Mouse (Mus musculus) cerebellum, adult (tissue): ENCODE measurements around the gene Glis2.

ENCODE experiments used
- ATAC-seq: cut with Nextera tagmentation; 2 replicates; pipeline ENCODE4 v1.9.2; 2017; ENCODE audit warnings: mild to moderate bottlenecking, moderate library complexity, mixed read lengths; ENCODE audit not compliant: insufficient number of reproducible peaks, low FRiP score, low TSS enrichment

Glis2 gene

GRCm38 (mm10) chr16:4654706-4655105 lies 60.2 kb downstream of the Glis2 start:
- no peak for ATAC-seq

- no peak for ATAC-seq
Measured at GRCm38 (mm10) chr16:4655251-4655734, 60.8 kb downstream of the Glis2 start.

GRCm38 (mm10) chr16:4655764-4656570 lies 61.5 kb downstream of the Glis2 start:
- ATAC-seq, result no peak

GRCm38 (mm10) chr16:4656571-4657081 lies 62.1 kb downstream of the Glis2 start:
- no peak for ATAC-seq

- no peak for ATAC-seq
Measured at GRCm38 (mm10) chr16:4658781-4659245, 64.3 kb downstream of the Glis2 start.

- no peak for ATAC-seq
Measured at GRCm38 (mm10) chr16:4659326-4659725, 64.8 kb downstream of the Glis2 start.

- no peak for ATAC-seq
Measured at GRCm38 (mm10) chr16:4661605-4662004, 67.1 kb downstream of the Glis2 start.

- ATAC-seq, result no peak
Measured at GRCm38 (mm10) chr16:4663806-4664205, 69.3 kb downstream of the Glis2 start.

GRCm38 (mm10) chr16:4665726-4666125 lies 71.2 kb downstream of the Glis2 start:
- ATAC-seq, result no peak

GRCm38 (mm10) chr16:4667190-4667808 lies 72.8 kb downstream of the Glis2 start:
- ATAC-seq, result peak; percentile 85

GRCm38 (mm10) chr16:4670317-4670716 lies 75.8 kb downstream of the Glis2 start:
- ATAC-seq, result no peak

- no peak for ATAC-seq
Measured at GRCm38 (mm10) chr16:4674091-4674490, 79.6 kb downstream of the Glis2 start.
